Mouse (Mus musculus): ENCODE measurements around the gene Arhgef16. TPM values are rescaled to one million over a fixed set of nuclear protein-coding genes. Genes with fewer than 3 reads are reported as not detected.

Arhgef16 gene
- polyA plus RNA-seq, 1 experiment from 2014 or later, result 2.0 TPM

GRCm38 (mm10) chr4:154330001-154330400 lies 28.5 kb upstream of the Arhgef16 start:
- DNase-seq (ENCODE audit: low spot score), result no peak
- Histone ChIP-seq H3K27me3 (ENCODE audit: control insufficient read depth, insufficient read depth, low read length) (peaks cover 10% of the 10 kb centered on the region; the same call in 1 of the 2 replicates), H3K36me3 (ENCODE audit: control insufficient read depth, insufficient read depth, low read length) (no peaks in the 10 kb centered on the region), H3K27ac (ENCODE audit: low read depth, low read length) (no peak overlapping the region; the same call in 1 of the 2 replicates), H3K4me1 (ENCODE audit: control insufficient read depth, insufficient read depth, low read length) (peaks cover 52% of the 10 kb centered on the region), H3K4me2 (ENCODE audit: low read depth) (no peak overlapping the region), H3K9me3 (ENCODE audit: control insufficient read depth, low read length) (no peaks in the 10 kb centered on the region), H3K4me3 (ENCODE audit: low read depth, low read length) (no peak overlapping the region), H3K9ac (ENCODE audit: low read length) (no peak overlapping the region)
- ATAC-seq (ENCODE audit: insufficient read depth, low FRiP score, low TSS enrichment), result no peak
- WGBS, result 78% methylated on average over 7 of the region's 7 CpGs

- H3K36me3 ChIP-seq (ENCODE audit: control insufficient read depth, insufficient read depth, low read length), result no peaks in the 10 kb centered on the region
- no peak overlapping the region for H3K9ac ChIP-seq (ENCODE audit: low read length)
- ATAC-seq (ENCODE audit: insufficient read depth, low FRiP score, low TSS enrichment) (peak; percentile 53; the same call in 1 of the 2 replicates), DNase-seq (ENCODE audit: low spot score) (peak; percentile 83)
- peaks cover 10% of the 10 kb centered on the region; the same call in 1 of the 2 replicates for H3K27me3 ChIP-seq (ENCODE audit: control insufficient read depth, insufficient read depth, low read length)
- no peak overlapping the region for H3K4me3 ChIP-seq (ENCODE audit: low read depth, low read length)
- H3K9me3 ChIP-seq (ENCODE audit: control insufficient read depth, low read length), result no peaks in the 10 kb centered on the region
- 4% methylated on average over 6 of the region's 6 CpGs for WGBS
- H3K4me1 ChIP-seq (ENCODE audit: control insufficient read depth, insufficient read depth, low read length), result peaks cover 45% of the 10 kb centered on the region
- no peak overlapping the region for H3K27ac ChIP-seq (ENCODE audit: low read depth, low read length)
- H3K4me2 ChIP-seq (ENCODE audit: low read depth), result no peak overlapping the region
Measured at GRCm38 (mm10) chr4:154328836-154329235, 27.4 kb upstream of the Arhgef16 start.

GRCm38 (mm10) chr4:154328431-154328830 lies 27.0 kb upstream of the Arhgef16 start:
- no peak overlapping the region for H3K4me3 ChIP-seq (ENCODE audit: low read depth, low read length)
- DNase-seq (ENCODE audit: low spot score) (no peak), ATAC-seq (ENCODE audit: insufficient read depth, low FRiP score, low TSS enrichment) (no peak)
- H3K9me3 ChIP-seq (ENCODE audit: control insufficient read depth, low read length), result no peaks in the 10 kb centered on the region
- peaks cover 10% of the 10 kb centered on the region; the same call in 1 of the 2 replicates for H3K27me3 ChIP-seq (ENCODE audit: control insufficient read depth, insufficient read depth, low read length)
- no peaks in the 10 kb centered on the region for H3K36me3 ChIP-seq (ENCODE audit: control insufficient read depth, insufficient read depth, low read length)
- no peak overlapping the region for H3K4me2 ChIP-seq (ENCODE audit: low read depth)
- H3K4me1 ChIP-seq (ENCODE audit: control insufficient read depth, insufficient read depth, low read length), result peaks cover 40% of the 10 kb centered on the region
- no peak overlapping the region for H3K9ac ChIP-seq (ENCODE audit: low read length)
- H3K27ac ChIP-seq (ENCODE audit: low read depth, low read length), result no peak overlapping the region
- WGBS, result 9% methylated on average over 10 of the region's 20 CpGs

- no peak for DNase-seq (ENCODE audit: low spot score)
- H3K9ac ChIP-seq (ENCODE audit: low read length), result no peak overlapping the region
Measured at GRCm38 (mm10) chr4:154325410-154325809, 23.9 kb upstream of the Arhgef16 start.

GRCm38 (mm10) chr4:154313622-154313967 lies 12.1 kb upstream of the Arhgef16 start:
- Histone ChIP-seq H3K9me3 (ENCODE audit: control insufficient read depth, low read length) (no peaks in the 10 kb centered on the region), H3K27me3 (ENCODE audit: control insufficient read depth, insufficient read depth, low read length) (no peaks in the 10 kb centered on the region), H3K36me3 (ENCODE audit: control insufficient read depth, insufficient read depth, low read length) (no peaks in the 10 kb centered on the region), H3K4me1 (ENCODE audit: control insufficient read depth, insufficient read depth, low read length) (no peaks in the 10 kb centered on the region), H3K4me3 (ENCODE audit: low read depth, low read length) (no peak overlapping the region), H3K27ac (ENCODE audit: low read depth, low read length) (no peak overlapping the region), H3K9ac (ENCODE audit: low read length) (no peak overlapping the region), H3K4me2 (ENCODE audit: low read depth) (no peak overlapping the region)
- ATAC-seq (ENCODE audit: insufficient read depth, low FRiP score, low TSS enrichment) (no peak), DNase-seq (ENCODE audit: low spot score) (no peak)
- 71% methylated on average over 11 of the region's 11 CpGs for WGBS

More at GRCm38 (mm10) chr4:154325410-154325809, 23.9 kb upstream of the Arhgef16 start:
- Histone ChIP-seq H3K27ac (ENCODE audit: low read depth, low read length) (no peak overlapping the region), H3K9me3 (ENCODE audit: control insufficient read depth, low read length) (no peaks in the 10 kb centered on the region), H3K4me2 (ENCODE audit: low read depth) (no peak overlapping the region), H3K36me3 (ENCODE audit: control insufficient read depth, insufficient read depth, low read length) (no peaks in the 10 kb centered on the region), H3K4me1 (ENCODE audit: control insufficient read depth, insufficient read depth, low read length) (peaks cover 13% of the 10 kb centered on the region), H3K4me3 (ENCODE audit: low read depth, low read length) (no peak overlapping the region), H3K27me3 (ENCODE audit: control insufficient read depth, insufficient read depth, low read length) (peaks cover 10% of the 10 kb centered on the region; the same call in 1 of the 2 replicates)
- 50% methylated on average over 4 of the region's 4 CpGs for WGBS
- no peak for ATAC-seq (ENCODE audit: insufficient read depth, low FRiP score, low TSS enrichment)

DNA sequence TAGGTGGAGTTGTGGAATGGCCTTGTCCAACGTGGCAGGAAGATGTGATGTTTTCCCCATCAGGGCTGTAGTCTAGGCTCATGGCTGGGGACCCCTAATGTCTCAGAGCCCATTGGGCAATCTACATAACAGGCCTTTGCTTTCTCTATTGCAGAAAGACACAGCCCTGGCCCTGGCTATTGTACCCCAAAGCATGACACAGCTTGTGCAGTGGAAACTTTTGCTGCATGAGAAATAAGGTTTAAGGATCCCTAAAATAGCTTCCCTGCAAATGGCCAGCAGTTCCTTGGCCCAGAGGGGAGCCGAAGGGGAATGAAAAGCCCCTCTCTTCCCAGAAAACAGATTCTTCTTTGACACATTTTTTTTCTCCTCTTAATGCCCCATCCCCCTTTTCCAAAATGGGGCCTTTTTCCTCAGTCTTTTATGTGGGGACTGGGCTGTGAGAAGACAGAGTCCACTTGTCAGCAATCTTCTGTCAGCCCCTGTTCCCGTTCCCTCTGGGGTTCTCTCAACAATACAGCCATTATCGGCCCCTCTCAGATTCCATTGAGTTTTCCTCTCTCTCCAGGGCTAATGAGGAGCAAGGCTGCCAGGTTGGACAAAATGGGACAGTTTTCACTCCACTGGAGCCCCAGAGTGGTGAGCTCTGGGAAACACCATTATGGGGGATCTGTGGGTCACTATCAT lies 11.6 kb upstream of the Arhgef16 start:
- Histone ChIP-seq H3K4me1 (ENCODE audit: control insufficient read depth, insufficient read depth, low read length) (no peaks in the 10 kb centered on the region), H3K27me3 (ENCODE audit: control insufficient read depth, insufficient read depth, low read length) (no peaks in the 10 kb centered on the region), H3K36me3 (ENCODE audit: control insufficient read depth, insufficient read depth, low read length) (no peaks in the 10 kb centered on the region), H3K4me3 (ENCODE audit: low read depth, low read length) (no peak overlapping the region), H3K4me2 (ENCODE audit: low read depth) (no peak overlapping the region), H3K9ac (ENCODE audit: low read length) (no peak overlapping the region), H3K27ac (ENCODE audit: low read depth, low read length) (no peak overlapping the region), H3K9me3 (ENCODE audit: control insufficient read depth, low read length) (no peaks in the 10 kb centered on the region)
- DNase-seq (ENCODE audit: low spot score), result no peak
- ATAC-seq (ENCODE audit: insufficient read depth, low FRiP score, low TSS enrichment), result no peak
- 44% methylated on average over 4 of the region's 4 CpGs for WGBS

- H3K27me3 ChIP-seq (ENCODE audit: control insufficient read depth, insufficient read depth, low read length), result no peaks in the 10 kb centered on the region
- no peak overlapping the region for H3K9ac ChIP-seq (ENCODE audit: low read length)
- no peak overlapping the region for H3K4me2 ChIP-seq (ENCODE audit: low read depth)
- ATAC-seq (ENCODE audit: insufficient read depth, low FRiP score, low TSS enrichment) (no peak), DNase-seq (ENCODE audit: low spot score) (no peak)
- no peaks in the 10 kb centered on the region for H3K36me3 ChIP-seq (ENCODE audit: control insufficient read depth, insufficient read depth, low read length)
- 88% methylated on average over 2 of the region's 2 CpGs for WGBS
- no peak overlapping the region for H3K4me3 ChIP-seq (ENCODE audit: low read depth, low read length)
- H3K4me1 ChIP-seq (ENCODE audit: control insufficient read depth, insufficient read depth, low read length), result no peaks in the 10 kb centered on the region
- no peak overlapping the region for H3K27ac ChIP-seq (ENCODE audit: low read depth, low read length)
- no peaks in the 10 kb centered on the region for H3K9me3 ChIP-seq (ENCODE audit: control insufficient read depth, low read length)
Measured at GRCm38 (mm10) chr4:154312143-154312812, 10.8 kb upstream of the Arhgef16 start.

DNA sequence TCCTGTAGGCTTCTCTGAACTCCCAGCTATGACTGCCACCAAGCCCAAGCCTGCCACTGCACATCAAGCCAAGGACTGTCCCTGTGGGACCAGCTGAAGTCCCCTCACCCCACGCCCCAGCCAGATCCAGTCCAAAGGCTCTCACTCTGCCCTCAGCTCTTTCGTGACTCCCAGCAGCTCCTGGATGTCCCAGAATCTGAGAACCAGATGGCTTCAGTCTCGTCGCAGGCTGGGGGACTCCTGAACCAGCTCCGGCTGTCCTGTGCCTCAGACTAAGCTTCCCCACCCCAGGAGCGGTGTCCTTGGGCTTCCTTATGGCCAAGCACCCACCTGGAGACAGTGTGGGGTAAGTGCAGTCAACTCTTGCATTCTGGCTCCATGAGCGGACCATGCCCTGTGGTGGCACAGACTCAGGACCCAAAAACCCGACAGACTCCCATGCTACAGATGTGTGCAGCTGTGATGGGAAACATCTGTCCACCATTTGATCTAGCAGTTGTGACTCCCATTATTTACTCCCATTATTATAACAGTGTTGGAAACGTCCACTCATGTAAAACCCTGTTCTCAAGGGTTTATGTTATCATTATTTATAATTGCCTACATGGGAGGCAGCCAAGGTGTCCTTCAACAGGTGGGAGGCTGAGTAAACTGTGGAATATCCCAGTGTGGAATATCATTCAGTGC lies 9.2 kb upstream of the Arhgef16 start:
- H3K27me3 ChIP-seq (ENCODE audit: control insufficient read depth, insufficient read depth, low read length), result no peaks in the 10 kb centered on the region
- no peak overlapping the region for H3K9ac ChIP-seq (ENCODE audit: low read length)
- H3K4me3 ChIP-seq (ENCODE audit: low read depth, low read length), result no peak overlapping the region
- no peak for ATAC-seq (ENCODE audit: insufficient read depth, low FRiP score, low TSS enrichment)
- 77% methylated on average over 9 of the region's 9 CpGs for WGBS
- H3K4me1 ChIP-seq (ENCODE audit: control insufficient read depth, insufficient read depth, low read length), result no peaks in the 10 kb centered on the region
- H3K4me2 ChIP-seq (ENCODE audit: low read depth), result no peak overlapping the region
- no peaks in the 10 kb centered on the region for H3K36me3 ChIP-seq (ENCODE audit: control insufficient read depth, insufficient read depth, low read length)
- no peak overlapping the region for H3K27ac ChIP-seq (ENCODE audit: low read depth, low read length)
- DNase-seq (ENCODE audit: low spot score), result no peak
- H3K9me3 ChIP-seq (ENCODE audit: control insufficient read depth, low read length), result no peaks in the 10 kb centered on the region

Data from neural tube, embryonic 11.5 days (tissue).